Mouse (Mus musculus) frontal cortex, postnatal 36 days (tissue): ENCODE data around the gene Tnni3k.
"Not testable (repeated sequence)": the region's sequence is repeated elsewhere in the genome, so short reads cannot be mapped to it uniquely, and the experiment has no call there.

Experiments
- DNase-seq, 2 experiments: peaks; one replicate each; pipeline ENCODE4 v3.0.0; 2022; ENCODE audit warnings: low spot score in 2 of 2

Gene Tnni3k

DNA sequence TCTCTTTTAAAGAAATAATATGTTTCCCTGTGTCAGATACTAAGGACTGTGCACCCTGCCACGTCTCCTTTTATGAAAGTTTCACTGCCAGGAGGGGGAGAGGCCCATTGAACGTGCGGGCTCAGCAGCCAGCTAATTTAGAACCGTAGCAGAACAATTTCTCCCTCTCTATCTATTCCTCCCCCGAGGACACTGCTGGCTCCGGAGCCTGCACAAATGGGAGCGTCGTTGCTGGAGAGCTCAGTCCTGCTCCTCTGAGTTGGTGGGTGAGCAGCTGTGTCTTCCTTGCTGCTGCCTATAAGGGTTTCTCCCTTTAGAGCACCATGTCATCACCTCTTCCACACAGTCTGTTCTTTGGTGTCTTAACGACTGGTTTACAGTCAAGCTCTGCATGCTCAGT is 220.8 kb downstream of the Tnni3k start:
- DNase-seq, result peak; percentile 36 to 39

DNA sequence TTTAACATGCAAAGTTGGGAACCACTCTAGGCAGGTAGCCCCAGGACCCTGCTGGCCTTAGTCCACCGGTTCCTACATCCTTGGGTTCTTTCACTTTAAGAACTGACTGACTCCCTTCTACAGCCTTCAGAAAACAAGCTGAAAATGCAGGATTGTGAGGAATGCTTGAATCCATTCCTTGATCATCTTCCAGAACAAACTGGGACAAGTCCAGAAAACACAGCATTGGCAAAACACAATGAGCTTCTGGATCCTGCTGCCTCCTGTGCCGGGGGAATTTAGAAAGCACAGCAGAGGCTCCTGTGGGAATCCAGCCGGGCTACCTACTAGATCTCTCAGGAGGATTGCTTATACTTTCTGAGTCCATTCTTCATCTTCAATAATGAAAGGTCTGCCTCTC is 229.5 kb downstream of the Tnni3k start:
- DNase-seq, result peak in 1 of 2 experiments; percentile 65

DNA sequence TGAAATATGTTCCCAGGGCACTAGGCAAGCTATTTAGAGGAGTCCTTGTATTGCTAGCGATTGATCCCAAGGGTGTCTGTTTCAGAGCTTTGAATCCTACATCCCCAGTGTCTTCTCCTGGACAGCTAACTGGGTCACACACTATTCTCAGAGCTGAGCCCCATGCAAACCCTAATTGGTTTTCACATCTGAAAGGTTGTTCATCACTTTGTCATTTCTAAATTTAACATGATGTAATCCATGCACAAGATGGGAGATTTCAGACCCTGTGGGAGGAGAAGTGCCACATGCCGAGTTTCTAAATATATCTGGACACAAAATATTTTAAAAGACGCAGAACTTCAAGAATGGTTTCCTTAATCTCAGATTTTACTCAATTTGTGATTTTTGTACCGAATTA is 230.5 kb downstream of the Tnni3k start:
- peak in 1 of 2 experiments; percentile 71 for DNase-seq

DNA sequence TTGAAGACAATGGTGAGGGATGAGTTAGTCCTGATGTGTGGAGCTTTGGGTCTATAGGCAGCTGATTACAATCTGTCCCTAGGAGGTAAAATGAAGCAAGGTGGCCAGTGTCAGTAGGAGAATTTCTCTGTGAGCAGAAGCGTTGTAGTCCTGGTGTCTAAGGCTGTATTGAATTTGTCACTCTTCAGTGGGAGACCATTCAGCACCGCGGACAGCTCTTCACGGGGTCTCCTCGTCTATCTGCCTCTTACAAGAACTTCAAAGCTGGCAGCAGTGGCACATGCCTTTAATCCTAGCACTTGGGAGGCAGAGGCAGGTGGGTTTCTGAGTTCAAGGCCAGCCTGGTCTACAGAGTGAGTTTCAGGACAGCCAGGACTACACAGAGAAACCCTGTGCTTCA is 235.5 kb downstream of the Tnni3k start:
- DNase-seq, result not testable (repeated sequence)

DNA sequence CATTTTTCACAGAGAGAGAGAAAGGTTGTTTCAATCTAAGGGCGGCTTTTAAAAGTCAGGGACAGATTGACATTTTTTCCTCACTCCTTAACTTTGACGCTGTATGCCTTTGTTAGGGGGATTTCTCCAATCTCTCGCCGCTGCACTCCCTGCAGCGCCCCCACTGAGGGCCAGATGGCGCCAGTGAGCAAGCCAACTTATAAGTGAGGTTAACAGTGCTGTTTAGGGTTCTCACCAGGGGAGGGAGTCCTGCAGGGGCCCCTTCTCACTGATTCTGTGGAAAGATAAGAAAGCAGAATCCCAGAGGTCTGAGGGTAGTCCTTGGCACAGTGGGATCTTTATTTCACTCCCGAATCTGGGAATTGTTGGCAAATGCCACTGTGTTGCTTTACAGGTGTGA is 237.5 kb downstream of the Tnni3k start:
- DNase-seq, result peak; percentile 79 to 85

DNA sequence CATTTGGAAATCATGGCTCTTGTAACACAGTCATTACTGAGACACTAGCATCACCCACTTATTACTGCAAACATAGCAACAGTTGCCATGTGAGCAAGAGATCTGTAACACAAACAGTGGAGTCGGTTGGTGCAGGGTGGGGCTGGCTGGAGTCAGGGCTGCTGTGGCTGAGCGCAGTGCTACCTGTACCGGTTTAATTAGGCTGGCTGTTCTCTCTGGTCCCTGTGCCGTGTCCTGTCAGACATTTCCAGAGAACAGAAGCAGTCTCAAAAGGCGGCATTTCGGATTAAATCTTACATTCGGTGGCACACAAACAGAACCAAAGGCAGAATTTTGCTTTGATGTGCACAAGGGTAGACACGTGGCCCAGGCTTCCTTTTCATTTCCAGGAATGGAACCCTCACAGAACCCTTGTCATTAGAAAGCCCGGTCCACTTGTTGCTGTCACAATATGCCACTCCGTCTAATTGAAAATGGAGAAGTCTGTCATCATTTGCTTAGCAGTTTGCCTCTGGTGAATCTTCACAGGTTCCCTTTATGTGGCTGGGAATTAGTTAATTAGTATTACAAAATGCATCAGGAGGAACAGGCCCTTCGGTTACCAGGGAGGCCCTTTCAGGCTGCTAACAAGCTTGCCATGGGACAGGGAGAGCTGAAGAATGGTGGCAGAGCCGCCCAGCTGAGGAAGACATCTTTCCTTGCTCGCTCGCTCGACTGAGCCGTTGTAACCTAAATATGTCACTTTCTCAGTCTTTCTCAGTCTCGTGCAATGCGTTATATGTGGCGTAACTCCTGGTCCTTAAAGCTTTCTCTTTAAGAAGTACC is 238.2 kb downstream of the Tnni3k start:
- DNase-seq, result peak in 1 of 2 experiments; percentile 63

DNA sequence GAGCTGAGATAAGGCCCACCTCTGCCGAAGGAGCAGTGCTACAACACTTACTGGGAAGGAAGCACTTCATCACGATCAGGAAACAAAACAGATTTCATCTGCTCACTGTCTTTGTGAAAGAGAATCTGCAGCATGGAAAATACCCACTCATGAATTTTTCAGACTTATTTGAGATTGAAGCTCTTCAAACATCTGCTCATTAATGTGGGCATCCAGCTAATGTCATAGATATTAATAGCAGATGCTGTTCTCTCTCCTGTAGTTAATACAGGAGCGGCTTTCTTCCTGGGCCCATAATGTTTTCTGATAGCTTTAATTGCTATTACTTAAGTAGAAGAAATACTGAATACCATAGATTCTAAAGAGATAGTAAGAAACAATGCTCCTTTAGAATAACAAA is 239.0 kb downstream of the Tnni3k start:
- no peak for DNase-seq

DNA sequence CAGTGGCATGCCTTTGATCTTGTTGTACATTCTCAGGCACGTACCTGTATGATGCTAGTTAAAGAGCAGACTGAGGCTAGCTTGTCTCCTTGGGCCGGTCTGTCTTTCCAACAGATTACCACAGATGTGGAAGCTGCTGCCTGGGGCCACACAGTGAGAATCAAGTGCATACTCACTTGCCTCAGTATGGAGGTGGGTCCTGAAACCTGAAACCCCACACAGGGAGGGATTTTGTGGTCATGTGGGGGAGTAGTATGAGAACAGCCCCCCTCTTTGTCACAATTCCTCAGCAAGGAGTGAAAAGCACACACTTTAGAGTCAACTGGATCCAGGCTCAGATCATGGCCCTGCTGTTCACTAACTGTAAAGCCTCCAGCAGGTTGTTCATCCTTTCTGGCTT is 239.6 kb downstream of the Tnni3k start:
- no peak for DNase-seq

DNA sequence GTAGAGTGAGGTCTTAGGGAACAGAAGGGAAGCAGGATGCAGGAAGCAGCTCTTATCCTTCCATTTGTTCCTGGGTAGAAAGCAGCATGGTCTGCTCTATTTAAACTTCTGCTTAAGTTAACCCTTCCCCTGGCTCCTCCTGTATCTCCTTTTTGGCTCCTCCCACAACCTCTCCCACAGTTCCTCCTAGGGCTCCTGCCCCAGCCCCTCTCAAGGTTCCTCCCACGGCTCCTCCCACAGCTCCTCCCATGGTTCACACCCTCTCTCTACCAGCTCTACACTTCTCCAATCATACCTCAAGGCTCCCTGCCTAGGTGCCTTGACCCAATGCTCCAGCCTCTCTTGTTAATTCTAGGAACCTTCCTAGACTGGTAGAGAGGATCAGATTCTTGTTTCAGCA is 242.3 kb downstream of the Tnni3k start:
- DNase-seq, result no peak

DNA sequence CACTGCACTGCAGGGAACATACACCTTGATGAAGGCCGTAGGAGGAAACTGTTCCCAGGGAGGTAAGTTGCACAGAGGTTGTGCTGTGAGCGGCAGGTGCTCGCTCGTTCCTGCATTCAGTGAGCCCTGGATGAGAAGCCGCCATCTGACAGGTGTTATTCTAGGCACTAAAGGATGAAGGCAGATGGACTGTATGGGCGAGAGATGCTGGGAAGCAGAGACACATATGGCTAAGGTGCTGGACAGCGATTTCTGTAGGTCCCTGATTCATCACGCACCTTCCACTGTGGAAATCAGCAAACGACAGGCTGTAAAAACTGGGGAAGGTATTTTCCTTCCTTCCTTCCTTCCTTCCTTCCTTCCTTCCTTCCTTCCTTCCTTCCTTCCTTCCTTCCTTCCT is 243.4 kb downstream of the Tnni3k start:
- no peak for DNase-seq

DNA sequence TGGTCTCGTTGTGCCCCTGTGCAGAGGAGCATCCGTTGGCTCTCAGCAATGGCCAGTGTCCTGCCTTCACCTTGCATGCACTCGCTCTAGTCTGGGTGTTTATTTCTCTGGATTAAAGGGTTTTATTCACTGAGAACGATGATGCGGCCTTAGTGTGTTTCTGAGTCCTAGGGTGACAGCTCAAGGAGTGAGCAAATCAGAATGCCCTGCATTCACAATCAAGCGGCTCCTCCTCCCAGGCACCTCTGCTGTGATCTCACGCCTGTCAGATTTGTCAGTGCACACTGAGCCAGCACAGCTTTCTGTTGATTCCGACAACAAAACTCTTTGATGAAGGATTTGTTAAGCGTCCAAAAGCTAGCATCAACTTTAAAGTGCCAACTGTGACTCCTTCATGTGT is 243.9 kb downstream of the Tnni3k start:
- DNase-seq, result no peak

DNA sequence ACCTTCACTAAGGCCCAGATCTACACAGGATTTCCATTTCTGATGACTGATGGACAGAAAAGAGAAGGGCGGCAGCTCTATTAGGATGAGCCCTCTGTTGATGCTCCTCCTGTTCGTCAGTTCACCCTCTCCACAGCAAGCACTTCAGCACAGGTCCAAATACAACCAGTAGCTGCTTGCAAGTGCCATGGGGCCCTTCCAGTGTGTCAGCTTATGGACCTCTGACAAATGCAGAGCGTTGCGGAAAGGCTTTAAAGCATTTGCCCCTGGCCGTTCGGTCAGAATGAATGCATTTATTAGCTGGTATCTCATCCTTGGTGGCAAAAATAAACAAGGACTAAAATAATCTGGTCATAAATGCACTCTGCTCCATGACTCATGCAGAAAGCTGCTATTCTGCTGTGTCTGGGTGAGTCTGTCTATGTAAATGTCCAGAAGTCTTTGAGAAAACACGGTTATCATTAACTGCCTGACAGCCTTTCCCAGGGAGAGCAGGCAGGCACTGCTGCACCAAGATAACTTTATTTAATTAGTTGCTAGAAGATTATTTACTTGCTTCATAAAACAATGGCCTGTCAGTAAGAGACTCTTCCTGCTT is 244.8 kb downstream of the Tnni3k start:
- DNase-seq, result no peak

DNA sequence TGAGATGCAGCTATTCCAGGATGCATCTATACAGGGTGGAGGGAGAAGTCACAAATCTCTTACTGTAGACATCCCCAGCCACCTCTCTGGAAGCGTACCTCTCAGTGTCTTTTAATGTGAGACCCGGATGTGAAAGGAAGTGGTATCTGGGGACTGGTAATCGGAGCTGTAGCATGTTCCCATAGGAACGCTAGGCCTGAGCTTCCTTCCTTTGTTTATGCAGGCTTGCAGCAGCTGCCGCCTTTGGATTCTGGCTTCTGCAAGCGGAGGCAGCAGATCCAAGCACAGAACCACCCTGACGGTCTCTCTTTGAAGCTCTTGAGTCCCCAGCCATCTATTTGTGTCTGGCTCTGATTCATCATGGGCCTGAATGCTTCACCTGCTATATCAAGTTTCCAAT is 248.6 kb downstream of the Tnni3k start:
- DNase-seq, result peak; percentile 48 to 74

DNA sequence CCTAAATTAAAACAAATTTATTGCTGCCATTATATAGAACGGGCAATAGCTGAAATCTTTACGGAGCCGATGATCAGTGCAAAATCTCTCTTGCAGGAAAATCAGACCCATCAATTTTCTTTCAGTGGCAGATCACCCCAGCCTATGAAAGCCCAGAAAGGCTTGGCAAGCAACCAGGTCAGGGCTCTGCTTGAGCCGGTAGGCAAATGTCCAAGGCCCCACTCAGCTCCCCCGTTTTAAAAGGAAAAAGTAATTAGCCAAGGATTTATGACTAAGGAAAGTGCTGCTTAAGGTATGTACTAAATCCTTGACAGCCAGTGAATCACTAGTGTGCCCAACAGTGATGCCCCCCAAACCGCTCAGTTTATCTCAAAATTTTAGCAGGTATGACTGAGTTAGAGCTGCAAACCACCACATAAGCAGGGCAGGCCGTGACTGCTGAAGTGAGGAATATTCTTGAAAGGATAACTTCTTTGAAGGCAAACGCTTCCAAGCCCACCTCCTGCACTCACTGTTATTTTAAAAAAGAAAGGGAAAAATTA is 254.2 kb downstream of the Tnni3k start:
- DNase-seq, result no peak

DNA sequence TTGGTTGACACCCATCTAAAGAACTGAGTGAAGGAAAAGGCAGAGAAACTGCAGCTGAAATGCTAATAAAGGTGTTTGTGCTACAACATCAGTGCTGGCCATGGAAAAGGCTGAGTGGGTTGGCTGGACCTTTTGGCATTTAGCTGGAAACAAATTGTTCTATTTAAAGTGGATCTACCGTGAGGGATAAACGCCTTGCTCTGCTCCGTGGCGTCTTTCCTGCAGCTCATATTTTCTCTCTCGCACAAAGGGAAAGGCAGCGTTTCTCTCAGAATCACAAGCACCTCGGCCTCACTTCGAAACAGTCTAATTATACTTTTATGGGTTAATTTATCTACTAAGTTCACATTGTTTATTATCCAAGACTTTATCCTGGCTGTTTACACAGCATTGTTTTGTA is 254.8 kb downstream of the Tnni3k start:
- no peak for DNase-seq

DNA sequence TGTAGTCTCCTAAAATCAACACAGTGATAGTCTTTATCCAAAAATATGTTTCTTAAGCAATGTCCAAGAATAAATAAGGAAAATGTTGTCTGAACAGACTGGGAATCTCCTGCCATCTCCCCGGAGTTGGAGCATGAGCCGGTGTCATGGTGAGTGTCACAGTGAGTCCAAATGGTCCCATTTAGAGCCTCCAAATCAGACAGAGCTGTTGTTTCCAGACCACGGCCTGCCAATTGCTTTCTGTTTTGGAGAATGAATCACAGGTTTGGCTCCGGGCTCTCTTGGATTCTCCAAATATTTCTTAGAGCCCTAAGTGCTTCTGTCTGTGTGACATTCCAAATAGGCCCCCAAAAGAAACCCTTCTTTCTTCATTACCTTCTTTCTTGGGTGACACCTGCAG is 256.4 kb downstream of the Tnni3k start:
- DNase-seq, result no peak

DNA sequence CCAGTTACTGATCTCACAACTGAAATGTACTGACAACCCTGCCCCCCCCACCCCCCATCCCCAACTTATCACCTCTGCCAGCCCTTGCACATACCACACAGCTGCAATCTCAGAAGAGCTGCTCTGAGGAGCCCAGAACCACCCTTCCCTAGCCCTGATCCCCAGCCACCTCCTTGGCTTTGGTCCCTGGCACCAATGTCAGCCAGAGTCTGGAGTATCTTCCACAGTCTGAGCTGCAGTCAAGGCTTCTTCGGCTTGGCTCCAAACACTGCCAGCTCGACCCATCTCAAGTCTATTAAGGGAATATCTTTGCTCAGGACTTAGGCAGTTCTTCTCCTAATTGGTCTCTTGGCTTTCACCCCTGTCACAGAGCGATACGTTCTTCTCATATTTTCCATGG is 261.6 kb downstream of the Tnni3k start:
- no peak for DNase-seq

DNA sequence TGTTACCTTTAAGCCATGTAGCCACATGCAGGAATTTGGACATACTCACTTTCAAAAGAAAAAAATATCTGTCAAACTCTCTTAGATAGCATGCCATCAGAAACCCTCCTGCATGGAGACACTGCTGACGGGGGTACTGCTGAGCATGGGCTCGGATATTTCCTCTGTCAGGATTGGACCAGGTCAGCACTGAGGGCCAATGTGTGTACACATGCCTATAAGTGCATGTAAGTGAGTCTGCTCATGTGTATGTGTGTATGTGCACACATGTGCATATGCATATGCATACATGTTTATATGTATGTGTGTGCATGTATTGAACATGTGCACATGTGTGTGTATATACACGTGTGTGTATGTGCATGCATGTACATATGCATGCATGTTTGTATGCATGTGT is 267.6 kb downstream of the Tnni3k start:
- no peak for DNase-seq

DNA sequence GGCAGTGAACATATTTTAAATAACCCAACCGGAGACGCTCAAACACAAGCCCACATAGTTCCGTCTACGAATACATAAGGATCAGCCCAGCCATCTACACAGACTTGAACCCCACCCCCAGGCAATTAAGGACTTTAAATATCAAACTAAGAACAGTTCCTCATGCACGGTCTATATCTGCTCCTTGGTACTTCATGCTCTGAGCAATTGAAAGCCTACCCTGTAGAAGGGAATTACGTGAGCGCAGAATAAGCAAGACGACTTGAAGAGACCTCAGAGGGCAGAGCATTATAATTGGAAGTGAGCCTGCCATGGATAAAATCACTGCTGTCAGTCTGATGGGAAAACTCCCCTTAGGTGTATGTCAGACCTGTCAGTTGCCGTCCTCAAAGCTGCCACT is 268.9 kb downstream of the Tnni3k start:
- no peak for DNase-seq

DNA sequence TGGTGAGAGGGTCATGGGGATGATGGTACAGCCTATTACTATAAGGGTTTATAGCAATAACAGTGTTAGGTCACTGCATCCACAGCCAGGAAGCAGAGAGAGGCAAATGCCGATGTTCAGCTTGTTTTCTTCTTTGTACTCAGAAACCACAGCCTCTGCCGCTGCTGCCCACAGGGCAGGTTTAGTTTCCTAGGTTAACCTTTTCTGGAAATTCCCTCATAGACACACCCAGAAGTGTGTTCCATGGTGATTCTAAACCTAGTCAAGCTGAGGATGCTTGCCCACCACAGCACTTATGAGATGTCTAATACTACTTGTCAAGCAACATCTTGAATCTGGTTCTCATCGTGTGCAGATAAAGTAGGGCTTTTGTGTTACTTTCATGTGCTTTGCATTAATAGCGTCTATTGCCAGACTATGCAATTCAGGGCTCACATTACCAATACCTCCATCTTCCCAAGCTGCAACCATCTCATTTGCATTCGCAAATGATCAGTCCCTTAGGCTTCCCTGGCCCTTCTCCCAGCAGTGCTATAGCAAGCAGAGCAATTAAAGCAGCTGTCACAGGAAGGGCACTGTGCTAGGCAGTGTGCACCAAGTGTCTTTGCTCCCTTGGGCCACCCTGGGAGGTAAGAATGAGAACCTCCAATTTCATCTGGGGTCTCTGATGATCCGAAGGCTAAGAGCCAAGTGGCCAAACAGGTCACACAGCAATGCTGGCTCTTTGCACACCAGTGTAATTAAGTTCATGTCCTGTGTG is 276.2 kb downstream of the Tnni3k start:
- no peak for DNase-seq

DNA sequence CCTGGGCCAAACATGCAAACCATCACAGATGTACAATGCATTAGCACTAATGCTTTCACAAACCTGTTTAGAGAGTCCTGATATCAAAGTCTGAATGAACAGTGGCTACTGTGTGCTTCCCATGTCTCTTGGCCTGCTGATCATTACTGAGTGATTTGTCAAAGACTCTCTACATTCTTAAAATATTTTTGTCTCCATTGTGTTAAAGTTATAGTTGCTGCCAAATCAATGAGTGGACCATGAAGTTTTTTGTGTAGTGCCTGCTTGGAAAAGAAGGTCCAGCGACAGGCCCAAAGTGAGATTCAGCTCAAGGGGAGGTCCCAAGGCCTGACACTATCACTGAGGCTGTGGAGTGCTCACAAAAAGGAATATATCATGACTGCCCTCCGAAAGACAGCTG is 283.6 kb downstream of the Tnni3k start:
- no peak for DNase-seq

DNA sequence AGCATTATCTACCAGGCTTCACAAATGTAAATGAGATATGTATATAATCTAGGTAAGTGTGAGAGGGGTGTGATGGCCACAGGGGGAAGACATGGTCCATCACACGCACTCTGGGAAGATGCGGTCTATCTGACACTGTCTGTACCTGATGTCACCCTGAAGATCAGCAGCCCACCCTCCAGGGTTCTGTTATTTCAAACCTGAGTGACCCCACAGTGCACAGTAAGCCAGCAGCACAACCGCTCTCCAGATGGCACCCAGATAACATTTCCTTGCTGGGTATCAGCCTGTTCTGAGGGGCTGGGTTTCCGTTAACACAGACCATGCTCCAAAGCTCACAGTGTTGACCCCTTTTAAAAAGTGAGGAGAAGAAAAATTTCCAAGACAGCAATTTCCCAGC is 288.9 kb downstream of the Tnni3k start:
- DNase-seq, result no peak

DNA sequence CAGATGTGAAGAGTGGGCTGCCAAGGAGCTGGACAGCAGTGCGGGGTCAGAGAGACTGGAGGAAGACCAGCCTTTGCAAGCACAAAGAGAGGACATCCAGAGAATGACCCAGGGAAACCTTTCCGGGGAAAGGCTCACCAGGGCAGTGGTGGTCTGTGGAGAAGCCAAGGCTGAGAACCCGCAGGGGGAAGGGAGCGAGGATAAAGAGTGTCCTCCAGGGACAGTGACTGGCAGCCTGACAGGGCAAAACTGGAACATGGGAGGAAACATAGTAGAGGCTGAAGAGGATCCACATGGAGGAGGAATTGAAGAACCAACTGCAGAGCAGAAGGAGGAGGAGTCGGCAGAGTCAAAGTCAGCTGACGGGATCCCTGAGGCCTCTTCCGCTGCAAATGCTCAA is 291.1 kb downstream of the Tnni3k start:
- no peak for DNase-seq
